ENCODE assay signal across 27 mouse cellular contexts in the genomic region with DNA sequence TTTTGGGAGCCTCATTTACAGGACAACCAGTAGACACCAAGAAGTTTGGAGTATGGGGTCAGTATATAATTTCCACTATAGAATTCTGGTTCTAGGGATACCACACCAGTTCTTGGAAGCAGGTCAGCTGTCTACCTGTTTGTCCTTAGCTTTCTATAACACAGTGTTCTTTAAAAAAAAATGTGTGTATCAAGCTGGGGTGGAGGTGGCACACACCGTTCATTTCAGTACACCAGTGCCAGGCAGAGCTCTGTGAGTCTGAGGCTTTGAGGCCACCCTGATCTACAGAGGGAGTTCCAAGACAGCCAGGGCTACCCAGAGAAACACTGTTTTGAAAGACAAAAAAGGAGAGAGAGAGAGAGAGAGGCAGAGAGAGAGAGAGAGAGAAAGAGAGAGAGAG.
"Had no signal": no experiment of that assay in that cellular context is flagged by ENCODE, and none has a peak within 500 bp of the region (broad histone marks: within the 10 kb centered on the region; RNA-seq: fewer than 3 reads in every experiment).

No protein-coding gene starts in this region.

- H3K9me3 ChIP-seq: heart, embryonic 10.5 days; heart, embryonic 12.5 days; hindbrain, embryonic 10.5 days; hindbrain, embryonic 12.5 days; intestine, embryonic 15.5 days; limb, embryonic 10.5 days; limb, embryonic 12.5 days; liver, embryonic 13.5 days; liver, embryonic 15.5 days had no signal

- H3K27me3 ChIP-seq: heart, embryonic 12.5 days; hindbrain, embryonic 12.5 days; intestine, embryonic 15.5 days; liver, embryonic 13.5 days; liver, embryonic 15.5 days had no signal

- H3K9ac ChIP-seq: heart, embryonic 12.5 days; hindbrain, embryonic 12.5 days; hindbrain, embryonic 14.5 days; intestine, embryonic 15.5 days; limb, embryonic 12.5 days; liver, embryonic 13.5 days; liver, embryonic 15.5 days had no signal

- ATAC-seq: hindbrain, embryonic 16.5 days; inflammation-experienced regulatory T-cells, adult 6 months; intestine, embryonic 15.5 days; intestine, postnatal 0 days had no signal

- DNase-seq: gastrocnemius, adult 2 months; gastrocnemius, postnatal 10 days; gastrocnemius, postnatal 25 days; heart, postnatal 10 days; heart, postnatal 4 days; kidney, adult 18-20 months; kidney, adult 8-10 months; kidney, postnatal 14 days; kidney, postnatal 36 days; layer of hippocampus, adult 9-11 months; layer of hippocampus, postnatal 36 days; liver; liver, embryonic 13.5 days had no signal

- H3K4me3 ChIP-seq: gastrocnemius, adult 2 months; heart, embryonic 10.5 days; heart, embryonic 12.5 days; hindbrain, embryonic 10.5 days; hindbrain, embryonic 12.5 days; intestine, embryonic 15.5 days; limb, embryonic 10.5 days; limb, embryonic 12.5 days; liver, embryonic 13.5 days; liver, embryonic 15.5 days had no signal

- H3K36me3 ChIP-seq: heart, embryonic 10.5 days; heart, embryonic 12.5 days; hindbrain, embryonic 10.5 days; hindbrain, embryonic 12.5 days; intestine, embryonic 15.5 days; limb, embryonic 10.5 days; limb, embryonic 12.5 days; liver, embryonic 13.5 days; liver, embryonic 15.5 days had no signal

- H3K27ac ChIP-seq: gastrocnemius, adult 2 months; heart, embryonic 10.5 days; hindbrain, embryonic 10.5 days; hindbrain, embryonic 12.5 days; hindbrain, embryonic 14.5 days; intestine, embryonic 15.5 days; kidney, postnatal 0 days; limb, embryonic 10.5 days; limb, embryonic 12.5 days; liver, embryonic 13.5 days; liver, embryonic 15.5 days had no signal

- H3K4me2 ChIP-seq: heart, embryonic 12.5 days; hindbrain, embryonic 12.5 days; hindbrain, embryonic 14.5 days; intestine, embryonic 15.5 days; limb, embryonic 12.5 days; liver, embryonic 11.5 days; liver, embryonic 13.5 days; liver, embryonic 15.5 days had no signal

- H3K4me1 ChIP-seq: heart, embryonic 10.5 days; heart, embryonic 12.5 days; hindbrain, embryonic 12.5 days; intestine, embryonic 15.5 days; limb, embryonic 10.5 days; liver, embryonic 13.5 days; liver, embryonic 15.5 days had no signal
